Mouse (Mus musculus) liver, adult 2 months (tissue): ENCODE measurements around the gene Lima1. TPM values are rescaled to one million over a fixed set of nuclear protein-coding genes. Genes with fewer than 3 reads are reported as not detected.

Experiments
- DNase-seq: peaks from one replicate; pipeline ENCODE4 v3.0.0-alpha.2; 2011; ENCODE audit warnings: low read depth, low spot score; ENCODE audit errors: extremely low read depth
- H3K27ac ChIP-seq: fragments of 200-500 bp; replicated peaks from 2 replicates; pipeline ENCODE4 v1.5.1; 2012; ENCODE audit warnings: low read depth, mild to moderate bottlenecking, control low read depth, inconsistent platforms, low read length; ENCODE audit not compliant: insufficient read depth
- H3K27me3 ChIP-seq: fragments of 200-500 bp; 2 replicates; pipeline ENCODE4 v1.6.1; 2012; ENCODE audit warnings: mild to moderate bottlenecking, moderate library complexity, low read length, inconsistent platforms; ENCODE audit not compliant: control insufficient read depth, insufficient read depth
- H3K36me3 ChIP-seq: fragments of 200-500 bp; 2 replicates; pipeline ENCODE4 v1.6.1; 2012; ENCODE audit warnings: low read length, inconsistent platforms; ENCODE audit not compliant: control insufficient read depth, insufficient read depth
- H3K4me1 ChIP-seq: fragments of 200-500 bp; 2 replicates; pipeline ENCODE4 v1.6.1; 2011; ENCODE audit warnings: low read length; ENCODE audit not compliant: control insufficient read depth, insufficient read depth
- H3K4me3 ChIP-seq: fragments of 200-500 bp; 2 replicates; pipeline ENCODE4 v1.5.1; 2011; ENCODE audit warnings: low read depth, mild to moderate bottlenecking, control low read depth, low read length, moderate library complexity; ENCODE audit not compliant: insufficient read depth
- H3K79me2 ChIP-seq: fragments of 200-500 bp; 2 replicates; pipeline ENCODE4 v1.6.1; 2012; ENCODE audit warnings: inconsistent platforms, mild to moderate bottlenecking, low read length, moderate library complexity; ENCODE audit not compliant: control insufficient read depth, insufficient read depth
- H3K9ac ChIP-seq: fragments of 200-500 bp; 2 replicates; pipeline ENCODE4 v1.6.1; 2012; ENCODE audit warnings: low read depth, mild to moderate bottlenecking, control low read depth, inconsistent platforms, low read length
- CTCF ChIP-seq: fragments of 200-500 bp; IDR thresholded peaks from 2 replicates; pipeline ENCODE4 v1.5.1; 2011; ENCODE audit warnings: low read depth, low read length, control low read depth
- POLR2A ChIP-seq: fragments of 200-500 bp; IDR thresholded peaks from 2 replicates; pipeline ENCODE4 v1.6.1; 2011; ENCODE audit warnings: low read length, control low read depth; ENCODE audit not compliant: insufficient read depth; ENCODE audit errors: extremely low read depth
- WGBS: fragments of 180-500 bp; shearing (Covaris S2); methylation state at CpG from one replicate; pipeline ENCODE4 v1.1.7; 2018; 5-methylcytosine and 5-hydroxymethylcytosine counted together
- polyA plus RNA-seq: library from polyadenylated mRNA; depleted of rRNA; stranded (reverse); fragments of >200 nt; gene quantifications from 2 replicates; pipeline ENCODE4 v1.2.3, GENCODE M21; 2012
- total RNA-seq: library from RNA; depleted of rRNA; stranded (reverse); fragments of >200 nt; gene quantifications from 2 replicates; pipeline ENCODE4 v1.2.3, GENCODE M21; 2014

The Lima1 gene
- total and polyA plus RNA-seq, 2 experiments = 11.2 to 28.9 TPM

DNA sequence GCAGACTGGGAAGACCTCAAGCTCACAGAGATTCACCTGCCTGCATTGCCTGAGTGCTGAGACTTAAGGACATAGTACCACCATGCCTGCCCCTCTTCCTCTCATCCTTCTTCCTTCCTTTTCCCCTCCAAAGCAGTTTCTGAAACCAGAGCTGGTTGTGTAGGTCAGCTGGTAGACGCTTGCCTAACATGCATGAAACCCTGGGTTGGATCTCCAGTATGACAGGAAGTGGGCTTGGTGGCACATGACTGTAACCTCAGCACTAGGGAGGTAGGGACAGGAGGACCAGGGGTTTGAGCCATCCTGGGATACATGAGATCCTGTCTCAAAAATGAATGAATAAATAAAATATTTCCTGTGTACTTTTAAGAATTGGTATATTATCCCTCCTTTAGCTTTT is 32.3 kb upstream of the Lima1 start:
- no peaks in the 10 kb centered on the region for H3K27me3 ChIP-seq
- TF ChIP-seq POLR2A (no peak), CTCF (no peak)
- no peak overlapping the region for H3K4me3 ChIP-seq
- H3K4me1 ChIP-seq = peaks cover 18% of the 10 kb centered on the region
- peaks cover 4% of the 10 kb centered on the region; the same call in 1 of the 2 replicates for H3K79me2 ChIP-seq
- no peaks in the 10 kb centered on the region for H3K36me3 ChIP-seq
- H3K9ac ChIP-seq = no peak overlapping the region
- H3K27ac ChIP-seq = peak overlapping the region; percentile 16
- WGBS = 23% methylated on average over 1 of the region's 1 CpGs
- DNase-seq = no peak

DNA sequence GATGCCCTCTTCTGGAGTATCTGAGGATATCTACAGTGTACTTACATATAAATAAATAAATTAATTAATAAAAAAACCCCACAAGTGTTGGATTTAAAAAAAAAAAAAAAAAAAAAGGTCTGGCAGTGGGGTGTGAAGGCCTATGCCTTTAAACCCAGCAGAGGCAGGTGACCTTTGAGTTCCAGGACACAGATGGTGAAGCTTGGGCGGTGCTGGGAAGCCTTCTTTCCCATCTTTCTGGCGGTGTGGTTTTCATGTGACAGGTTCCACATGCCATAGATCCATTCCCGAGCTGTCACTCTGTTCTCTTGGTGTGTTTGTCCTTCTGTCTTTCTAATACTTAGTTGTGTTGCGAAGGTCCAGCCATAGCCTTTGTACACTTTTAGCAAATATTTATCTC is 31.8 kb upstream of the Lima1 start:
- no peaks in the 10 kb centered on the region for H3K27me3 ChIP-seq
- peaks cover 18% of the 10 kb centered on the region for H3K4me1 ChIP-seq
- H3K9ac ChIP-seq = no peak overlapping the region
- peak; percentile 75 for DNase-seq
- TF ChIP-seq POLR2A = no peak
- TF ChIP-seq CTCF = no peak
- peak overlapping the region; percentile 16; the same call in 1 of the 2 replicates for H3K27ac ChIP-seq
- no peaks in the 10 kb centered on the region for H3K36me3 ChIP-seq
- peaks cover 4% of the 10 kb centered on the region; the same call in 1 of the 2 replicates for H3K79me2 ChIP-seq
- 27% methylated on average over 4 of the region's 4 CpGs for WGBS
- no peak overlapping the region for H3K4me3 ChIP-seq

DNA sequence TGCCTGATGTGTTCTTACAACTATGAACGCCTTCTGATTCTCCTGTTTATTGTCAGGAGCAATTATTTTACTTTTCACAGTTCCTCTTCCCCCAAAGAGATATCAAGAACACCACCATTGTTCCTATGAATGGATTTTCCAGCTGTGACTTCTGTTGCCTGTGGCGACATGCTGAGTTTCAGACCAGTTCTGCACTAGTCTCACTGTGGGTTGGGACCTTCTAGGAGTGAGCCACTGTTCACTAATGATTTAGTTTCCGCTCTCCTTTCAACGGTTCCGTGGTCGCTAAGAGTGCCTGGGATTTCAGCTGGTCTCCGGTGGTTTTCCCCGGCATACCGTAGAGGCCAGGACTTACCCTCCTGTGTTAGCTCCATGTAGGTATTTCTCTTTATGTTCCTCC is 29.6 kb upstream of the Lima1 start:
- no peak for DNase-seq
- Histone ChIP-seq H3K79me2 (peaks cover 4% of the 10 kb centered on the region; the same call in 1 of the 2 replicates), H3K9ac (peak overlapping the region; percentile 71), H3K27me3 (no peaks in the 10 kb centered on the region), H3K4me1 (peaks cover 15% of the 10 kb centered on the region), H3K27ac (peak overlapping the region; percentile 78), H3K4me3 (no peak overlapping the region), H3K36me3 (no peaks in the 10 kb centered on the region)
- no peak for TF ChIP-seq CTCF
- 66% methylated on average over 9 of the region's 9 CpGs for WGBS

DNA sequence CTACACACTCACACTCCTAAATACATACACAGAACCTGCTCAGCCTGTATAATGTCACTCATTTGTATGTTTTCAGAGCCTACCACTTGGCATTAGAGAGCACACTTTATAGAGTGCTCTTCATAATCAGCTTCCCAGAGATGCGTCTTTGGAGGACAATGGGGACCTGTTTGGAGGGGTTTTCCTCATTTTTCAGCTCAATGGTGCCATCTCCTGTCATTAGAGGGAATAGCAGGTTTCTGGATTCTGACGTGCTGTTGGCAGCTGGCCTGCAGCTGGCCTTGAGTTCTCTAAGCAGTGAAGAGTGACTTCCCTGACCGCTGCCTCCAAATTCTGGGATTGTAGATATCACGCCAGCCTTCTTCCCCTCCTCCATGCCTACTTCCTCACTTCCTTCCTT is 29.1 kb upstream of the Lima1 start:
- Histone ChIP-seq H3K36me3 (no peaks in the 10 kb centered on the region), H3K4me3 (no peak overlapping the region), H3K27ac (peak overlapping the region; percentile 78), H3K27me3 (no peaks in the 10 kb centered on the region), H3K9ac (peak overlapping the region; percentile 71), H3K4me1 (peaks cover 15% of the 10 kb centered on the region), H3K79me2 (peaks cover 4% of the 10 kb centered on the region; the same call in 1 of the 2 replicates)
- 0% methylated on average over 4 of the region's 4 CpGs for WGBS
- TF ChIP-seq POLR2A (no peak), CTCF (peak; percentile 71)
- peak; percentile 86 for DNase-seq

DNA sequence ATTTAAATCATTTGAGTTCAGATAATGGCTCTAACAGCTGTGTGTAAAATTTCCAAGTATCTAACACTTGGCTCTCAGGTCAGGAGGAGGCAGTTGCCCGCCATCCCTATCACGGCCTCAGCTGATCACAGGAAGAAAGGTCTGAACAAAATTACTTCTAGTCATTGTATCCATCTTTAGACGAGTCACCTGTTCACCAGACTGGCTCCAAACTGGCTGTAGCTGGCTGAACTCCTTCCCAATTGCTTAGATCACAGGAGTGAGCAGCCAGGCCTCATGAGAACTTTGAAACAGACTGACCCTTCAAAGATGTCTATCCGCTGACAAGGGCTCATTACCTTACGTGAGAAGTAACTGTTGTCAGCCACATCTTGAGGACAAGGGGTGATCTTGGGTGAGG is 28.0 kb upstream of the Lima1 start:
- peak overlapping the region; percentile 75 for H3K9ac ChIP-seq
- H3K4me1 ChIP-seq = peaks cover 15% of the 10 kb centered on the region
- H3K36me3 ChIP-seq = no peaks in the 10 kb centered on the region
- H3K27me3 ChIP-seq = no peaks in the 10 kb centered on the region
- peak; percentile 75 for DNase-seq
- no peak for TF ChIP-seq CTCF
- TF ChIP-seq POLR2A = no peak
- H3K27ac ChIP-seq = peak overlapping the region; percentile 95
- peaks cover 3% of the 10 kb centered on the region; the same call in 1 of the 2 replicates for H3K79me2 ChIP-seq
- peak overlapping the region; percentile 56 for H3K4me3 ChIP-seq
- WGBS = 31% methylated on average over 5 of the region's 5 CpGs

DNA sequence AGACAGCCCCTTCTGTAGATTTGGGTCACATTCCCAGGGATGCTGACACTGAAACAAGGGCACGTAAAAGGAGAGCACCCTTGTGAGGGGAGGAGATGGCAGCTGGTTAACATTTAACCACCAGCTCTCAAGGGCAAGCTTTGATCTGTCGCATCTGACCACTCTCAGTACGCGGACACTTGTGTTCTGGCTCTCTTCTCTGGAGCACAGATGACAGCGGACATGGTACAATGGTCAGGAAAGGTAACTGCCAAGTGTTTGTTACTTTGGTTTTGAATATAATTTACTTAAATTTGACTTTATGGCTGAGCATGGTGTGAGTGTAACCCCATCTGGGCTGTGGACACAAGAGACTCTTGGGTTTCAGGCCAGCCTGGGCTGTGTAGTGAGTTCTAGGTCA is 27.5 kb upstream of the Lima1 start:
- Histone ChIP-seq H3K9ac (peak overlapping the region; percentile 75), H3K4me3 (peak overlapping the region; percentile 56), H3K4me1 (peaks cover 15% of the 10 kb centered on the region), H3K36me3 (no peaks in the 10 kb centered on the region), H3K79me2 (no peaks in the 10 kb centered on the region), H3K27me3 (no peaks in the 10 kb centered on the region), H3K27ac (peak overlapping the region; percentile 95)
- TF ChIP-seq POLR2A (0 out of 2 replicates have a peak, but pooled peaks have one; percentile 20), CTCF (no peak)
- WGBS = 30% methylated on average over 5 of the region's 5 CpGs
- DNase-seq = peak; percentile 95
